Mouse (Mus musculus) spleen, embryonic (tissue): Measurements from ENCODE around the gene Orm3.

Source experiments
- CTCF ChIA-PET: fragments of 350-600 bp; sonication (Branson Sonifier 250); formaldehyde crosslinking; loops from one replicate; lab custom pipeline; 2022; lab: Charles Lee

Gene Orm3

GRCm38 (mm10) chr4:63368577-63368976 is 12.6 kb downstream of the Orm3 start:
- CTCF ChIA-PET, result interaction anchor here (1.0 to 1.7 kb wide), 4 partner anchors 17 to 40 kb away, joined by 3 to 6 read pairs (median 4); no protein-coding TSS in a partner anchor

GRCm38 (mm10) chr4:63370897-63371296 is 14.9 kb downstream of the Orm3 start:
- CTCF ChIA-PET, result no interaction called here

DNA sequence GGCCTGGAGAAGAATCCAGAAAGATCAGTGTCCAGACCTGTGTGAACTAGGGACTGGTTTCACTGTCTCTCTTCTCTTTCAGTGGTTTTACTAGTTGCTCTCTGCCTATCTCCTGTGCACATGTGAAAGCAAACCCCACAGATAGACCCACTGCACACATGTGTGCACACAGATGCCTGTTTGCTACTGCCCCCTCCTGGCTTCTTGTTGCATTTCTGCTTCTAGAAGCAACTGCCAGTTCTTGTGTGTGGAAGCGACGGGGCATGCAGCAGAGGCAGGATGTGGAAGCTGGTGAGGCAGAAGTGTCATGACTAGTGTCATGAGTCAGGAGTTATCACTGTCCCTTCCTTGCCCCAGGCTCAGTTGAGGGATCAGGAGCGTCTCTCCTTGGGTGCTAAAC is 15.9 kb downstream of the Orm3 start:
- CTCF ChIA-PET, result no interaction called here

DNA sequence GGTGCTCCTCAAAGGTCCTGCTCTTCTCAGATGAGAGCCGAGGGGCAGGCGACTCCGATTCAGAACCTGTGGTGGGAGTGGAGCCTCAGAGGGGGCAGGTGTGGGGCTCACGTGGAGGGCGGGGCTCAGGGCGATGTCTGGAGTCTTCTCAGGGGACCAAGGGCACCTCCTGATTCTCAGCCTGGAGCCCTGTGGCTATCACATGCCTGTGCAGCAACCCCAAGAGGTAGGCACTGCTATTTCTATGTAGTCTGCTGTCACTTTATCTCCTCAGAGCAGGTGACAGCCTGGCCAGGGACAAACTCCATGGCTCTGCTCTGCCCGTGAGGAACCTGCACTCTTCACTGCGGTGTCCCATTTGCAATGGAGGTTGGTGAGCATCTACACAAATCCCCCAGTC is 17.4 kb downstream of the Orm3 start:
- CTCF ChIA-PET, result interaction anchor here (0.6 kb wide), 1 partner anchor 34 kb away, joined by 3 read pairs; no protein-coding TSS in a partner anchor

GRCm38 (mm10) chr4:63374331-63374730 is 18.4 kb downstream of the Orm3 start:
- CTCF ChIA-PET, result no interaction called here

- CTCF ChIA-PET, result interaction anchor here (1.0 kb wide), 1 partner anchor 33 kb away, joined by 3 read pairs; no protein-coding TSS in a partner anchor
Observed at GRCm38 (mm10) chr4:63375367-63375766, 19.4 kb downstream of the Orm3 start.

- CTCF ChIA-PET, result interaction anchor here (0.7 to 1.2 kb wide), 2 partner anchors 32 to 169 kb away, joined by 3 read pairs; no protein-coding TSS in a partner anchor
Observed at GRCm38 (mm10) chr4:63377483-63377882, 21.5 kb downstream of the Orm3 start.

GRCm38 (mm10) chr4:63382676-63383369 is 26.9 kb downstream of the Orm3 start:
- CTCF ChIA-PET, result interaction anchor here (0.6 kb wide), 1 partner anchor 9 kb away, joined by 3 read pairs; no protein-coding TSS in a partner anchor

DNA sequence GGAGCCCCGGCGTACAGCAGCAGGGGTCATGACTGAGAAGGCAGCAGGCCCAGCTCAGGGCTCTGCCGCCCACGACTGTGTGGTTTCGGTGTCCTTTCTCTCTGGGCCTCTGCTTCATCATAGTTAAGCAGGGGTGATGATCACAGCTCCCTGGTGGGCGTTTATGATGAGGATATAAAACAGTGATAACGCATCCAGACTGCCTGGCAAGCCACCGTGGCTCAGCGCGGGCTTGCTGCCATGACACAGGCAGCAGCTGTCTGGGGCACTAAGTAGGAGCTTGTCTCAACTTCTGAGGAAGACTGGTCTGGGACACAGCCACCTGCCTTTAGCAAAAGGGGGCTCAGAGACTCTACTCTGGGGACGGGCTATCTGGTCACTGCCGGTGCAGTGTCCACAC is 27.5 kb downstream of the Orm3 start:
- CTCF ChIA-PET, result interaction anchor here (0.6 kb wide), 1 partner anchor 9 kb away, joined by 3 read pairs; no protein-coding TSS in a partner anchor

DNA sequence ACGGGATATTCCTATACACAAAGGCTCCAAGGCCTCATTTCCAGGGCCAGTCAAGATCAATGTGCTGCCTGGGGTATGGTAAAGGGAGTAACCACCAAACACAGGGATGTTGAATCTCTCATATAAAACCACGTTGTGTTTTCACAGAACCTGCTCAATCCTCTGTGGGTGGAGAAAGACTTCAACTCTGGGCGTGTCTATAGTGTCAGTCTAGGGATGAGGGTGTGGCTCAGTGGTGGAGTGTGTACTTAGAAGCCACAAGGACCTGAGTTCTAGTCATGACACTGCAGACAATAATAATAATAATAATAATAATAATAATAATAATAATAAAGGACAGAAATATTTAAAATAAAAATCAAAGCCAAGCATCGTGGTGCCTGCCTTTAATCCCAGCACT is 28.3 kb downstream of the Orm3 start:
- CTCF ChIA-PET, result interaction anchor here (0.7 kb wide), 1 partner anchor 8 kb away, joined by 3 read pairs; no protein-coding TSS in a partner anchor

DNA sequence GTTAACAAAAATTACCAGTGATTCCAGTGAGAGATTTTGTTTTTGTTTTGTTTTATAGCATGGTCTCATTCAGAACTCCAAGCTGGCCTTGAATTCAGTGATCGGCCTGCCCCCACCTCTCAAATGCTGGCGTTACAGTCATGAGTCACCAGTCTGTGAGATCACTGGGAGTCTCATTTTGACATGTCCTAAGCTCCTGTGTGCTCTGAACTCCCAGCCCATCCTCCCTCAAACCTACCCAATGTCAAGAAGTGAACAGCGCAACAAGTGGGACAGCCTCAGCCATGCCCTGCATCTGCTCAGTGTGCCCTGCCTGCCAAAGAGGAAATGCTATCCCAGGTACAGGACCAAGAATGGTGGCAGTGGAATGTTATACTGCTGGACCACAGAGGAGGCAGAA is 29.3 kb downstream of the Orm3 start:
- CTCF ChIA-PET, result interaction anchor here (0.5 to 0.7 kb wide), 2 partner anchors 16 to 630 kb away, joined by 3 read pairs; no protein-coding TSS in a partner anchor

GRCm38 (mm10) chr4:63385784-63386183 is 29.8 kb downstream of the Orm3 start:
- CTCF ChIA-PET, result interaction anchor here (0.5 to 0.7 kb wide), 2 partner anchors 17 to 630 kb away, joined by 3 read pairs; no protein-coding TSS in a partner anchor

- CTCF ChIA-PET, result no interaction called here
Observed at GRCm38 (mm10) chr4:63388029-63388428, 32.1 kb downstream of the Orm3 start.

GRCm38 (mm10) chr4:63389121-63389886 is 33.3 kb downstream of the Orm3 start:
- CTCF ChIA-PET, result interaction anchor here (0.9 to 1.4 kb wide), 2 partner anchors 12 to 14 kb away, joined by 3 to 5 read pairs; partner anchors contain the start of gene Akna

DNA sequence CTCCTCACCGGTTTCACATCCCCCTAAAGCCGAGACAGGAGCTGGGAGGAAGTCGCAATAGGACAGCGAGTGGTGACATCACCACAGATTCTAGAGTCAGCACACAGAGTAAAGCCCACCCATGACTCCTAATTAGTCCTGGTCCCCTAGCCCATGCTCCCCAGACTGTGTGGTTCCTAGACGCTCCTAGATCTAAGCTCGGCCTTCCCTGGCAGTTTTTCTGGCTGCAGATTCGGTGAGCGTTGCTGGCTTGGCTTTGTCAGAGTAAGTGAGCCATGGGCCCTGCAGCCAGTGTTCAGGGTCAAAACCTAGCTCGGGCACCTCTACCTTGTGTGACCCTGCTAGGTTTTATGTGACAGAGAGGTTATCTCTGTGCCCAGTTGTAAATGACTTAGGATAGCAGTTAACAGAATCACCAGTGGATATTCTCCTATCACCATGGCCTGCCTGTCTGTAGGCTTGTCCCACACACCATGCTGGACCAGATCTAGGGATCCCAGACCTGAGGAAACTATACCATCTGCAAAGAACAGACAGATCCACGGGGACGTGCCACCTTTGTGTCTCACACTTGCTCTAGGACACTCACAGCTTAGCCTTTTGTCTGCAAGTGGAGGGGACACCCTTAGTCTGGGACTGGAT is 34.0 kb downstream of the Orm3 start:
- CTCF ChIA-PET, result interaction anchor here (0.9 to 1.4 kb wide), 2 partner anchors 12 to 13 kb away, joined by 3 to 5 read pairs; partner anchors contain the start of gene Akna

DNA sequence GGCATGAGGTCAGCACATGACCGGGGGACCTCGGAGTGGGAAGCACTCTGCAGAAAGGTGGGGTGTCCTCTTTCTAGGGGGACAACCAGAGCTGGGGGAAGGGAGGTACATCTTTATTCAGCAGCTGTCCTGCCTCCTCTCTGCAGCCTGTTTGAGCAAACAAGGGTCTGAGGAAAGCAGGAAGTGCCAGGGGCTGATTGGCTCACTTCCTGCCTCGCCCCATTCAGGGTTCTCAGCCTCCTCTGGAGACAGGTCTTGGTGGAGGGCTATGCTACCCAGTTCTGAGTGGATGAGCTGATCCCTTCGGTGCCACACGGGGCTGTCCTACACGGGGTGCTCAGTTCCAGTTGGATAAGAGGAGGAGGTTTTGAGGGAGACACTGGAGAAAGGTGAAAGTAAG is 35.4 kb downstream of the Orm3 start:
- CTCF ChIA-PET, result interaction anchor here (0.8 kb wide), 1 partner anchor 16 kb away, joined by 4 read pairs; no protein-coding TSS in a partner anchor

- CTCF ChIA-PET, result no interaction called here
Observed at GRCm38 (mm10) chr4:63397981-63398537, 42.1 kb downstream of the Orm3 start.

DNA sequence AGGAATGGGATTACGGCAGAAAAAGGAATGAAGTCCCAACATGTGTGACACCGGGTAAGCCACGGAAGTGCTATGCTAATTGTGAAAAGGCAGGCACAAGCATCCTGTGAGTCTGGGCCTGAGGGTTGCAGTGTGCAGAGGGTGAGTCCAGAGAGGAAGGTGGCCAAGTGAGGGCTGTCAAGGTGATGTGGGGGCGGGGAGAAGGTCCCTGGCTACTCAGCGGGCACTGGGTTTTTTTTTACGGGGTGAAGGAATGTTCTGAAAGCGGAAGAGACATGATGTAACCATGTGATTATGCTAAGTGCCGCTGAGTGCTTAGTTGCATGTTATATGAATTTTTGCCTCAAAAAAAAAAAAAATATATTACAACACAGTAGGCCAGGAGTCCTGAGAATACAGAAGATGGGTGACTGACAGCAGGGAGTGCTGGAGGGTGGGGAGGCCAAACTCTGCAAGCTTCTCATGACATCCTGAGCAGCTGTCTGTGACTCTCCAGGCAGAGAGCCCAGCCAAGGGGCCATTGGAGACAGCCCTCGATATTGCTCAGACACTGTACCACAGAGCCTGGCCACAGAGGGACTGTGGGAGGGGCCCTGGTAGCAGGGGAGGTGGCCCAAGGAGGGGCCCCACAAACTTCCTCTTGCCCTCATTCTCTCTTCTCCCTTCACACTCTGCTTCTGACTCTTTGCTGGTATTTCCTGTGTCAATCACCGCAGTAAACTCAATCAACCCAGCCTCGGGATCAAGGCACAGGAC is 43.1 kb downstream of the Orm3 start:
- CTCF ChIA-PET, result interaction anchor here (0.7 to 1.8 kb wide), 3 partner anchors 20 to 96 kb away, joined by 4 to 5 read pairs (median 5); no protein-coding TSS in a partner anchor

GRCm38 (mm10) chr4:63399691-63400270 is 43.8 kb downstream of the Orm3 start:
- CTCF ChIA-PET, result interaction anchor here (0.7 to 1.8 kb wide), 4 partner anchors 13 to 95 kb away, joined by 3 to 5 read pairs (median 4); no protein-coding TSS in a partner anchor
